Mouse (Mus musculus): ENCODE measurements at regions not wholly inside any gene's neighbourhood (a gene's known extent, or its start where the extent isn't known, plus 50 kb on each side); places are given as distances from the start of the nearest gene placed in this dataset.

GRCm38 (mm10) chr1:94880553-94880952, 432.9 kb upstream of the Fam174a start:
- TF ChIP-seq MAX (IDR thresholded peaks at IDR 0.05; ENCODE audit: low read depth) (no peak), POLR2A (IDR thresholded peaks at IDR 0.05; ENCODE audit: insufficient read length, low read depth) (no peak), TCF12 (IDR thresholded peaks at IDR 0.05; ENCODE audit: insufficient read depth, poor library complexity, severe bottlenecking) (no peak), POLR2AphosphoS2 (IDR thresholded peaks at IDR 0.05; ENCODE audit: insufficient read length, low read depth) (no peak), MYOD1 (IDR thresholded peaks at IDR 0.05; ENCODE audit: control insufficient read depth in 1 of 3, insufficient read length in 2 of 3, low read depth in 2 of 3) (no peak), E2F4 (IDR thresholded peaks at IDR 0.05; ENCODE audit: insufficient read depth) (no peak), MYOG (IDR thresholded peaks at IDR 0.05; ENCODE audit: control insufficient read depth in 1 of 3, insufficient read depth in 1 of 3, insufficient read length in 2 of 3, low read depth in 2 of 3) (no peak), SRF (IDR thresholded peaks at IDR 0.05; ENCODE audit: control insufficient read depth, insufficient read length, low read depth) (no peak), TCF3 (IDR thresholded peaks at IDR 0.05; ENCODE audit: insufficient read length, low read depth) (no peak), CEBPB (IDR thresholded peaks at IDR 0.05; ENCODE audit: insufficient read depth, poor library complexity, severe bottlenecking) (no peak)

Data from myocyte (in vitro differentiated cells).